Mouse (Mus musculus) midbrain, embryonic 14.5 days (tissue): Measurements from ENCODE around the gene Pprc1. TPM values are rescaled to one million over a fixed set of nuclear protein-coding genes. Genes with fewer than 3 reads are reported as not detected.

Experiments used
- ATAC-seq: fragments of 200-750 bp; cut with Nextera tagmentation; 2 replicates; pipeline ENCODE4 v1.8.0; 2017; ENCODE audit warnings: moderate number of reproducible peaks, moderate library complexity; ENCODE audit not compliant: low FRiP score, low TSS enrichment
- DNase-seq: peaks from one replicate; pipeline ENCODE4 v3.0.0-alpha.2; 2015
- H3K27ac ChIP-seq: fragments of 300-500 bp; sonication (generic); replicated peaks from 2 replicates; pipeline ENCODE4 v1.5.1; 2014; ENCODE audit warnings: mild to moderate bottlenecking, low read depth, low read length, moderate library complexity
- H3K27me3 ChIP-seq: fragments of 300-500 bp; sonication (generic); 2 replicates; pipeline ENCODE4 v1.6.1; 2014; ENCODE audit warnings: low read length, control low read depth, mixed read lengths; ENCODE audit not compliant: control insufficient read depth, insufficient read depth
- H3K36me3 ChIP-seq: fragments of 300-500 bp; sonication (generic); 2 replicates; pipeline ENCODE4 v1.6.1; 2014; ENCODE audit warnings: low read length, control low read depth; ENCODE audit not compliant: control insufficient read depth, insufficient read depth
- H3K4me1 ChIP-seq: fragments of 300-500 bp; sonication (generic); 2 replicates; pipeline ENCODE4 v1.6.1; 2014; ENCODE audit warnings: mild to moderate bottlenecking, antibody characterized with exemption, low read length, control low read depth; ENCODE audit not compliant: control insufficient read depth, insufficient read depth
- H3K4me2 ChIP-seq: fragments of 300-500 bp; sonication (generic); 2 replicates; pipeline ENCODE4 v1.6.1; 2014; ENCODE audit warnings: mild to moderate bottlenecking, low read length, moderate library complexity
- H3K4me3 ChIP-seq: fragments of 300-500 bp; sonication (generic); replicated peaks from 2 replicates; pipeline ENCODE4 v1.5.1; 2014; ENCODE audit warnings: low read depth, low read length
- H3K9ac ChIP-seq: fragments of 300-500 bp; sonication (generic); replicated peaks from 2 replicates; pipeline ENCODE4 v1.6.1; 2014; ENCODE audit warnings: mild to moderate bottlenecking, low read length, moderate library complexity
- H3K9me3 ChIP-seq: fragments of 300-500 bp; sonication (generic); 2 replicates; pipeline ENCODE4 v1.6.1; 2016; ENCODE audit warnings: low read length, control low read depth, mixed read lengths; ENCODE audit not compliant: control insufficient read depth
- WGBS: fragments of 180-500 bp; shearing (Covaris S2); extraction: QIAGEN DNeasy Blood & Tissue Kit; methylation state at CpG from one replicate; pipeline ENCODE4 v1.1.7; 2014; 5-methylcytosine and 5-hydroxymethylcytosine counted together
- polyA plus RNA-seq: library from polyadenylated mRNA; unstranded; fragments of >200 nt; fragmentation: Nextera tagmentation; extraction: Ambion mirVana; gene quantifications from 2 replicates; pipeline ENCODE4 v1.2.1, GENCODE M21; 2014

The Pprc1 gene
- polyA plus RNA-seq, 1 experiment from 2014 or later: 21.1 TPM

DNA sequence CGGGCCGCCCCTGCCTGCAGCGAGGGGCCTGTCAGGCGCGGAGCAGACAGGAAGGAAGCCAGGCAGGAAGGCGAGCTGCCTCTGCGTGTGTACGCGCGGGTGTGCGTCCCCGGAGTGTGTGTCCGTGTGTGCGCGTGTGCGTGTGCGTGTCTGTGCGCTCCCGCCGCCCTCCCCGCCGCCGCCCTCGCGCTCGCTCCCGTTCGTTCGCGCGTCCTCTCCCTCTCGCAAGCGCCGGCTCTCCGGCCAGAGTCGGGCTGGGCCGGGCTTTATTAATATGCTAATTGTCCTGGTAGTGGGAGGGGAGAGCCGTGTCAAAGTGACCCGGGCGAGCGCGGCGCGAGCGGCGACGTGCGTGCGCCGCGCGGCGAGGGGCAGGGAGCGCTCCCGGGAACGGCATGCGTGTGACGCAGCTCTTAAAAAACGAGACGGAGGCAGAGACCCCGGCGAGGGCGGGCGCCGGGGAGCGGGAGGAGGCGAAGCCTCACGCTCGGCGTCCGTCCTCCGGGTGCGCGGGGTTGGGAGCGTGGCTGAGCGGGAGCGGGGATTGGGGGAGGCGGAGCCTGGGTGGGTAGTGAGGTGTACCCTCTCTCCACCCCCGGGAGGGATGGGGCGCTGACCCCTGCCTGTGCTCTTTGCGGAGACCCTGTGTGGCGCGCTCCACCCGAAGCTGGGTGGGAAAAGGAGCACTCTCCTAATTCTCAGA lies 458 bp downstream of the Pprc1 start, which contains the start of gene Ldb1:
Gene Ldb1 (minus strand): TSS at position 222 of the 703 bp plus-strand sequence.
- Histone ChIP-seq H3K4me1 (peaks cover 53% of the 10 kb centered on the region), H3K9me3 (no peaks in the 10 kb centered on the region), H3K27me3 (no peaks in the 10 kb centered on the region), H3K4me2 (peak within 1 kb of the TSS; percentile 100), H3K27ac (peak within 1 kb of the TSS; percentile 98), H3K9ac (peak within 1 kb of the TSS; percentile 98), H3K36me3 (no peaks in the 10 kb centered on the region), H3K4me3 (peak within 1 kb of the TSS; percentile 88)
- peak; percentile 71 for ATAC-seq
- WGBS: under 1% methylated on average over 84 of the region's 84 CpGs
- DNase-seq: peak; percentile 94

DNA sequence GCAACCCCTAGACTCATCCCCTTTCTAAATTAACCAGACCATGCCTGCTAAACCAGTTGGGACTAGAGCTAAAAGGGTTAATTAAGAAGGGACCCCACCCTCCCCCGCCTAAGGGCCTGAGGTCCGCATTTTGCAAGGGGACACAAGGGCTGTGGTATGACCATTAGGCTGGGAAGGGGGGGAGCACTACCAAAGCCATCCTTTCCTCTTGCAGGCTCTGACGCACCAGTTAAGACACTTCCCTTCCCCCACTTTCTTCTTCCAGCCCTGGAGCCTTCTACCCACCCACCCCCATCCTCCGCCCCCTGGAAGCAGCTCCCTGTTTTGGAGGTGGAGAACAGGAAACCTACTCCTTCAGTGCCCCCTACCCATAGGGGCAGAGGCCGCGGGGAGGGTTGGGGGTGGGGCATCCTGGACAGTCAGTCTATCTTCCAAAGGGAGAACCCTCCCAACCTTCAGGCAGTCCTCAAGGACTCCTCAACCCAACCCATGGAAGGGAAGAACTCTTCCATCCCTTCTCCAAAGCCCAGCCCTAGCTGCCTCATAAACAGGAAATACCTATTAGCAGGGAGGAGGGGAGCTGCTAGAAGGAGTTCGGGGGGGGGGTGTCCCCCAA lies 1.1 kb downstream of the Pprc1 start:
- WGBS: 4% methylated on average over 7 of the region's 7 CpGs

DNA sequence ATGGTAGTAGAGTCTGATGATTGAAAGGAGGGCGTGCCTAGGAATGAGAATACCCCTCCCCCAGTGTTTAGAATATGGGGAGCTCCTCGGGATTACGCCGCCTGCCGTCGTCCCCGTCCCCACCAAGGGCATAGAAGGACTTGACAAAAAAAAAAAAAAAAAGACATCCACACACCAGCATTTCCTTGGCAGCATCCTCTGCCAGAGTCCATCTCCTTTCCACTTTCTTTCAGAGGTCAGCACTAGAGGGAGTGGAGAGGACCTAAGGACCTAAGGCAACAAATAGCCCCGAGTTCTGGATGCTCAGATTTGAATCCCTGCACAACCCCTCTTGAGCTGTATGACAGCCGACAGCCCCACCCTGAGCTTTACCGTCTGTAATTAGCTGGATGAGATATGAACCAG lies 1.9 kb downstream of the Pprc1 start:
- H3K27ac ChIP-seq: peak overlapping the region; percentile 98; the same call in 1 of the 2 replicates
- H3K9ac ChIP-seq: no peak overlapping the region; the same call in 1 of the 2 replicates
- H3K4me3 ChIP-seq: no peak overlapping the region
- ATAC-seq (no peak), DNase-seq (peak; percentile 43)
- 5% methylated on average over 10 of the region's 10 CpGs for WGBS
- peak overlapping the region; percentile 100 for H3K4me2 ChIP-seq
- H3K36me3 ChIP-seq: no peaks in the 10 kb centered on the region
- no peaks in the 10 kb centered on the region for H3K27me3 ChIP-seq
- no peaks in the 10 kb centered on the region for H3K9me3 ChIP-seq
- peaks cover 38% of the 10 kb centered on the region for H3K4me1 ChIP-seq

More for the DNA sequence above, 1.1 kb downstream of the Pprc1 start:
- Histone ChIP-seq H3K36me3 (no peaks in the 10 kb centered on the region), H3K27me3 (no peaks in the 10 kb centered on the region), H3K9me3 (no peaks in the 10 kb centered on the region), H3K4me3 (peak overlapping the region; percentile 88), H3K4me2 (peak overlapping the region; percentile 100), H3K27ac (peak overlapping the region; percentile 98), H3K4me1 (peaks cover 46% of the 10 kb centered on the region), H3K9ac (peak overlapping the region; percentile 98)
- DNase-seq (peak; percentile 78), ATAC-seq (no peak)

- no peak overlapping the region for H3K4me2 ChIP-seq
- no peak for ATAC-seq
- H3K4me1 ChIP-seq: peaks cover 31% of the 10 kb centered on the region
- no peaks in the 10 kb centered on the region for H3K27me3 ChIP-seq
- no peak overlapping the region for H3K9ac ChIP-seq
- DNase-seq: no peak
- no peaks in the 10 kb centered on the region for H3K9me3 ChIP-seq
- H3K36me3 ChIP-seq: no peaks in the 10 kb centered on the region
- WGBS: 50% methylated on average over 2 of the region's 2 CpGs
- no peak overlapping the region for H3K4me3 ChIP-seq
- no peak overlapping the region for H3K27ac ChIP-seq
Measured at GRCm38 (mm10) chr19:46047426-46047825, 2.7 kb downstream of the Pprc1 start.

- H3K9ac ChIP-seq: no peak overlapping the region
- no peak overlapping the region for H3K4me2 ChIP-seq
- H3K36me3 ChIP-seq: no peaks in the 10 kb centered on the region
- H3K4me1 ChIP-seq: peaks cover 14% of the 10 kb centered on the region
- WGBS: 69% methylated on average over 4 of the region's 4 CpGs
- ATAC-seq (no peak), DNase-seq (no peak)
- H3K4me3 ChIP-seq: no peak overlapping the region
- H3K9me3 ChIP-seq: no peaks in the 10 kb centered on the region
- no peaks in the 10 kb centered on the region for H3K27me3 ChIP-seq
- H3K27ac ChIP-seq: no peak overlapping the region
Measured at GRCm38 (mm10) chr19:46049129-46049528, 4.4 kb downstream of the Pprc1 start.

DNA sequence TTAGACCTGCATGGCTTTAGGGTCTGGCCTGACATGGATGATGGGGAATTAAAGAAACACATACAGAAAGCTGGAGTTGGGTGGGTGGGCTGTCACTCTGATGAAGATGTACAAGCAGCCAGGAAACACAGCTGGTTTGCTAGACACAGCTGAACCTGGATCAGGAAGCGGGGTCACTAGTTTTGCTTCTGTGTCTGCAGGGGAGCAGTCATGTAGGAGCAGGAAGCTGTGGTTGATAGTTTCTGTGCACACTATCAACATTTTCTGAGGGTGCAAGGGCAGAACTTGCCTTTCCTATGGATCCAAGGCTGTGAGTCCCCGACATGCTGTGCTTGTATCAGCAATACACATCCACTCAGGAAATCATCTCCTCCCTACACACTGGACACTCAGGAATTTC lies 5.8 kb downstream of the Pprc1 start:
- 85% methylated on average over 2 of the region's 2 CpGs for WGBS
- H3K27me3 ChIP-seq: no peaks in the 10 kb centered on the region
- no peak for ATAC-seq

GRCm38 (mm10) chr19:46055752-46056387 lies 11.2 kb downstream of the Pprc1 start:
- WGBS: under 1% methylated on average over 11 of the region's 11 CpGs
- H3K4me1 ChIP-seq: peaks cover 10% of the 10 kb centered on the region
- ATAC-seq (peak; percentile 85), DNase-seq (no peak)
- H3K9ac ChIP-seq: no peak overlapping the region
- H3K4me2 ChIP-seq: peak overlapping the region; percentile 89
- H3K27ac ChIP-seq: no peak overlapping the region
- no peaks in the 10 kb centered on the region for H3K36me3 ChIP-seq
- peak overlapping the region; percentile 82 for H3K4me3 ChIP-seq
- no peaks in the 10 kb centered on the region for H3K27me3 ChIP-seq
- no peaks in the 10 kb centered on the region for H3K9me3 ChIP-seq

More for the DNA sequence above, 5.8 kb downstream of the Pprc1 start:
- Histone ChIP-seq H3K27ac (no peak overlapping the region), H3K9me3 (no peaks in the 10 kb centered on the region), H3K4me2 (no peak overlapping the region), H3K36me3 (no peaks in the 10 kb centered on the region), H3K4me3 (no peak overlapping the region), H3K9ac (no peak overlapping the region), H3K4me1 (peaks cover 12% of the 10 kb centered on the region)
- no peak for DNase-seq

- WGBS: under 1% methylated on average over 52 of the region's 52 CpGs
Measured at GRCm38 (mm10) chr19:46056388-46056946, 11.8 kb downstream of the Pprc1 start.

More at GRCm38 (mm10) chr19:46056388-46056946, 11.8 kb downstream of the Pprc1 start:
- H3K27ac ChIP-seq: peak overlapping the region; percentile 85
- DNase-seq (peak; percentile 98), ATAC-seq (peak; percentile 96)
- no peaks in the 10 kb centered on the region for H3K9me3 ChIP-seq
- peak overlapping the region; percentile 70 for H3K9ac ChIP-seq
- H3K27me3 ChIP-seq: no peaks in the 10 kb centered on the region
- peak overlapping the region; percentile 82 for H3K4me3 ChIP-seq
- H3K4me1 ChIP-seq: peaks cover 10% of the 10 kb centered on the region
- peak overlapping the region; percentile 89 for H3K4me2 ChIP-seq
- no peaks in the 10 kb centered on the region for H3K36me3 ChIP-seq
